Mouse (Mus musculus) frontal cortex, postnatal 10 days (tissue): ENCODE measurements around the gene Smarce1.
"Not testable (repeated sequence)": the region's sequence is repeated elsewhere in the genome, so short reads cannot be mapped to it uniquely, and the experiment has no call there.

Experiments
- DNase-seq, 2 experiments: peaks; one replicate each; pipeline ENCODE4 v3.0.0; 2022; ENCODE audit warnings: low spot score in 2 of 2, mixed read lengths in 1 of 2

Smarce1 gene

DNA sequence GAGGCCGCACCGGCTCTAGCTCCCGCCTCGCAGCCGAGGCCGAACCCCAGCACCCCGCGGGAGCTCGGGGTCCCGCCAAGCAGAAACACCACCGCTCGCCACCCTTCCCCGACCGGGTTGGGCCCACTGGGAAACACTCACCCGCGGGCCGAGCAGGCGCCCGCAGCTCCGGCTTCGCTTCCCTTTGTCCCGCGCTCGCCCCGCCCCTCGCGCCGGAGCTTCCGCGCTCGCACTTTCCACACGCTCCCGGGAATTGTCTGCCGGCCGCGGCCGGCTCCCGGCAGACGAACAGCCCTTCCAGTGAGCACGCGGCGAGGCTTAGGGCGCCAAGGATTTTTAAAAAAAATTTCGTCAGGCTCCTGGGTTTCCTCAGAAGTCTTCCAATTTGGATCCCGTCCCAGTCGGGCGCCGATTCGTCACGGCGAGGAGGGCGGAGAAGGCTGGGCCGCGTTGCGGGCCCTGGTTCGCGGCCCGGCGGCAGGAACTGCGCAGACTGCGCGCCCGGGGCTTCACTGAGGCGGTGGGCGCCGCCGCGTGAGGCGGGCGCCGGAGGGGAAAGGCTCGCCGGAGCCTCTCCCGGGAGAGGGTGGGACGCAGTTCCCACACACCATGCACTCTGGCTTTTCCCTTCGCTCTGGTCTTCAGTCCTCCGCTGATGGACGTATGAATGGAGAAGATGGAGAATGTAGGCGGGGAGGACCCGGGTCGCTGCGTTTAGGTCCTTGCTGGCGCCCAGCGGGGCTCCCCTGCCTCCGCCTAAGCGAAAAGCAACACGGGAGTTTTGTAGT lies at the start of gene Smarce1:
Gene Smarce1 (minus strand): TSS at position 757 of the 788 bp plus-strand sequence.
- peak; percentile 50 to 77 for DNase-seq

DNA sequence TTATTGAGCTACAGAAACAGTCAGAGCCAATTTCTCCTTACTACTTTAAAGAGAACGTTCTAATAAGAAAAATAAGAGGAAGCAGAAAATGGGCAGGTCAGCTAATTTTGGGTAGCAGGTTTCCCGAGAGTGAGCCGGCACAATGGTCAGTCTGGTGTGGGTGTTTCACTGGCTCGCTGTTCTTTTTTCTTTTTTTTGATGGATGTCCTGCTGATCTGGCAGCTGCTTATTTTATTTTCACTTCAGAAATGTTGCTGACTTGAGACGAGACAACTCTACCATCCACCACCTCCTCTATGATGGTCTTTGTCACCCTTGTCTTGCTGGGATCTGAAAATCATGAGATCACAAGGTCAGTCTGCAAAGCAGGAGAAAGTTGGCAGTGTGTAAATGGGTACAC lies 49.2 kb upstream of the Smarce1 start:
- no peak for DNase-seq

DNA sequence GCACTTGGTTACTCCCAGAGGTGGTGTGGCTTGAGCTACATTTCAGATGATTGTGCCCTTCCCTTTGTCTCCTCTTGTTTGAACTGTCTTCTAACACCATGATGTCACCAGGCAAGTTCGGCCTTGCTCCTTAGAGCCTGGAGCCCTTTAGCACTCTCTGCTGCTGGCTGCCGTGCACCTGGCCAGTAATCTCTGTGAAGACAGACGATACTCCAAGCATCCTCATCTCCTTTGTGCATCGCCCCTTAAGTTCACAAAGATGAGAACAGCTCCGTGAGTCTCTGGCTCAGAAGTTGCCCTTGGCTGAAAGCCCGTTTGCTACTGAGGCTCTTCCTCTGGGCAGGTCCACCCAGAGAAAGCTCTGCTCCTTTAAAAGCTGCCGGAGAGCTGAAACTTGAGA lies 46.0 kb upstream of the Smarce1 start:
- no peak for DNase-seq

DNA sequence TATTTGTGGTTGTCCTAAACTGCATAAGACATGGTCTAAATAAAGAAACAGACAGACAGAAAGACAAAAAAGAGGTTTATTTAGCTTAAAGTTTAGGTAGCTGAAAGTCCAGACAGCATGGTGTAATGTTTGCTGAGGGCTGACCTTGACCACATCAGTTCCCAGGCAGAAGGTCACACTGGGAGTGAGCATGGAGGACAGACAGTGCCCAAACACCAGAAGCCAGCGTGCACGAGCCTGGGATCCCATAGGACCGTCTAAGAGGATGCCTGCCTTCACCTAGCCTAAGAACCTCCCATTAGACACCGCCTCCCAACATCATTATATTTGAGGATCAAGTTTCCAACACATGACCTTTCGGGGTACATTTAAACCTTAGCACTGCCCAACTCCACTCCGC lies 44.8 kb upstream of the Smarce1 start:
- no peak for DNase-seq

DNA sequence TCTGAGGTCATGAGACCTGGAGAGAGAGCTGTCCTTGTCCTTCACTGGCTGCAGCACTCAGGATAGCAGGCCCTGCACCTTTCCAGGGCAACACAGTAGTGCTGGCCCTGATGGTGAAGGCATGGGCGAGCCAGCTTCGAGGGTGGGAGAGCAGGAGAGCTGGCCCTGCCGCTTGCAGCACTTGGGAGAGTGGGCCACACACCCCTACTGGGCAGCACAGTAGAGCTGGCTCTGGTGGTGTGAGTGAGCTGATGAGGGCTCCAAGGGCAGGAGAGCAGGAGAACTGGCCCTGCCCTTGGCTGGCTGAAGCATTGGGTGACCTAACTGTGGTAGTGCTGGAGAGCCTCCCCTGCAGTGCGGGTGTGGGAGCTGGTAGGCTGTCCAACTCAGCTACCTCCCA lies 41.9 kb upstream of the Smarce1 start:
- no peak for DNase-seq

DNA sequence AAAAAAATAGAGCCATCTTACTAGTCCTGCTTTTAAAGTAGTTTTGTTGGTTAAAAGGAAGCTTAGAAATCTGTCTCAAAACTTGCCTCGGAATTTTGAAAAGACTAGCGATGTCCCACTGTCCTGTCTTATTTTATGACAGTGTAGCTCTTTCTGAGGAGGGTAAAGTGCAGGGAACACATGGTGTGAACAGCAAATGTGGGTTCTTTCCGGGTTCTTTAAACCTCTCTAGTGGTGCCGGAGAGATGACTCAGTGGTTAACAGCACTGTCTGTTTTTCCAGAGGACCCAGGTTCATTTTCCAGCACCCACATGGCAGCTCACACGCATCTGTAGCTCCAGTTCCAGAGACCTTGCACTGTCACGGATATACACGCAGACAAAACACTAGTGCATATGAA lies 38.4 kb upstream of the Smarce1 start:
- no peak for DNase-seq

DNA sequence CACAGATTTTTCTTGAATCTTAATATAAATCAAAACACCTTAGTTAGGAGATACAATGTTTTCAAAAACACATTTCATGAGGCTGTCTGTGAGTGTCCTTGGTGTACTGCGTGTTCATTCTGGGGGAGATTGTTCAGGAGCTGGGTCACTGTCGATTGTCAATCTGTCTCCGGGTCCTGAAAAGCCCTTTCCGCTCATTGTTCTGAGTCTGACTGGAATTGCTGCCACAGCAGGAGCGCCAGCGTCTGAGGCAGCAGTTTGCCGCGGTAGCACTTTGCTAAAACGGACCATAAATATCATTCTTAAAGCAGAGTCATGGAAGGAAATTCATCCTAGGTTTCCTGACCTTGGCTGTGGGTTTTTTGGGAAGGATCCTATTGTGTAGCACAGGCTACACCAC lies 35.0 kb upstream of the Smarce1 start:
- no peak for DNase-seq

DNA sequence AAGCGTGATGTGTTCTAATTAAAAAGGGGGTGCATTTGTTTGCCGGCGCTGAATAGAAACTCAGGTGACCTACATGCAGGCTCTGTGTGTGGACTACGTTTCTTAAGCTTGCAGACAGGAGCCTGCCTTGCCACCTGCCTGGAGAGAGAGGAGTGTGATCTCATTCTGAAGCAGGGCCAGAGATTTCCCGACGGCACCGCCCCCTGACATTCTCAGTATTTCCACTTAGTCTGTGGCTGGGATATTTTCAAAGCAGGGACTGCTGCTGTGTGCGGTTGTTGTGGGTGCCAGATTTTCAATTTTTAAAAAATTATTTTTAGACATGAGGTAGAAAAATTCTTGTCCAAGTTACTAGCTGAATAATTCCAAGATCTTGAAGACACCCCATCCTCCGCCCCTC lies 34.4 kb upstream of the Smarce1 start:
- DNase-seq = peak; percentile 40 to 59

DNA sequence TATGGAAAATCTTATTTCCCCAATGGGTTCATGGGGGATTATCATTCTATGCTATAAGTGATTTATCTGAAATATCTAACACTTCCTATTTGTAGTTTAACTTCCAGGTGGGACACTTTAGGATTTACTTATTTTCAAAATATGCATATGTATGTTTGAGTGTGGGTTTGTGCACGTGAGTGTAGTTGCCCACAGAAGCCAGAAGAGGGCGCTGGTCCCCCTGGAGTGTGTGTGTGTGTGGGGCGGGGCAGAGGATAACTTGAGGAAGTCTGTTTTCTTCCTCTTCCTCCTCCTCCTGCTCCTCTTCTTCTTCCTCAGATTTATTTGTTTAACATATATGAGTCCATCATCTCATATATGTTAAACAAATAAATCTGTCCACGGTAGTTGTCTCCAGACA lies 25.4 kb upstream of the Smarce1 start:
- no peak for DNase-seq

DNA sequence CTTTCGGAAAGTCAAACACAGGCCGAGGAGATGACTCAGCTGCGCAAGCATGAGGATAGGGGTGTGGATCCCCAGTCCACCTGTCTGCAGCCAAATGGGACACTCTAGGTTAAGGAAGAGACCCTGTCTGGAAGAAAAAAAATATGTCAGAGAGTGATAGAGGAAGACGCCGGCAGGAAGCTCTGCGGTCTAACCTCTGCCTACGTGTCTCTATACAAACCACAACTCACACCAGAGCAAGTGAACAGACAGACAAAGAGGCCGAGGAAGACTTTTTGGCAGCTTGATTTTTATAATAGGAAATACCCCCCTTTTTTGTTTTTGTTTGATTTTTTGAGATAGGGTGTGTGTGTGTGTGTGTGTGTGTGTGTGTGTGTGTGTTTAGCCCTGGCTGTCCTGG lies 24.5 kb upstream of the Smarce1 start:
- no peak for DNase-seq

DNA sequence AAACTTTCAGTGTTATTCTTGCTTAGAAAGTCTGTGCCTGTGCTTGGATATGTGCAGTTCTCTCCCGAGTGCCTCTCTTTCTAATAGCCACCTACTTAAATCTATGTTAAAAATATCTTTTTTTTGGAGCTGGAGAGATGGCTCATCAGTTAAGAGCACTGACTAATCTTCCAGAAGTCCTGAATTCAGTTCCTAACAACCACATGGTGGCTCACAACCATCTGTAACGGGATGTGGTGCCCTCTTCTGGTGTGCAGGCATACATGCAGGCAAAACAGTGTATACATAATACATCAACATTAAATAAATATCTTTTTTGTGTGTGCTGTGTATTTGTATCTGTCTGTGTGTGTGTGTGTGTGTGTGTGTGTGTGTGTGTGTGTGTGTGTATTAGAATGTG lies 23.1 kb upstream of the Smarce1 start:
- DNase-seq = no peak

DNA sequence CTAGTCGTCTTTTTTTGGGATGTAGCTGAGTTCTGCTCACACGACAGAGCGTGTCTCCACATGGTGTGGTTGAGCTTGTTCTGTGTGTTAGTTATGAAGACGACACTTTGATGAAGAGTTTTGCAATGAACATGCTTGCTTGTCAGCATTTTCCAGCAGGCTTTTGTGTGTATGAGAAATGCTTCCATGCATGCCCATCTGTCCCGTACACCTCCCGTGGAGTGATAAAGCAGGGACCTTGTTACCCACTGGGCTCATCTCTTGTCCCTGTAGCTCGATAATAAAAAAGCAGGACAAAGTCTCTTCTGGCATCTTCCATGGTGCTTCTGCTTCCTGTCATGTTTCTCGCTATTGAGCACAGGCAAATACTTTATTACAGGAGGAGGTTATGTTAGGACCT lies 21.9 kb upstream of the Smarce1 start:
- no peak for DNase-seq

DNA sequence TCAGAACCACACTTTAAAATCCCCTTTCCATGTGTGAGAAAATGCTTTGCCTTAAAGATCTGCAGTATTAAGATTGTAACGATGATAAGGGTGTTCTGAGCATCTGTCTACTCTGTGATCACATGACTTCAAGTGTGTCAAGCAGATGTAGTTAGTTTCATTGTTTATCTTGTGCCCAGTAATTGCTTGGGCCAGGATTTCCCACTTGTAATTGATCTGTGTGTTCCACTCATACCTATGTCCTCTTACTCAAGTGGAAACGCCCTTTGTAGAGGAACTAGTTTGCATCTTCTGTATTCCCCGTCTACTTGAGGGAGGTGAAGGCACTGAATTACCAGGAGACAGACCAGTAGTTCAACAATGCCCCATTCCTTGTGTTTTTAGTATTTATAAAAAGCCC lies 19.8 kb upstream of the Smarce1 start:
- DNase-seq = no peak

DNA sequence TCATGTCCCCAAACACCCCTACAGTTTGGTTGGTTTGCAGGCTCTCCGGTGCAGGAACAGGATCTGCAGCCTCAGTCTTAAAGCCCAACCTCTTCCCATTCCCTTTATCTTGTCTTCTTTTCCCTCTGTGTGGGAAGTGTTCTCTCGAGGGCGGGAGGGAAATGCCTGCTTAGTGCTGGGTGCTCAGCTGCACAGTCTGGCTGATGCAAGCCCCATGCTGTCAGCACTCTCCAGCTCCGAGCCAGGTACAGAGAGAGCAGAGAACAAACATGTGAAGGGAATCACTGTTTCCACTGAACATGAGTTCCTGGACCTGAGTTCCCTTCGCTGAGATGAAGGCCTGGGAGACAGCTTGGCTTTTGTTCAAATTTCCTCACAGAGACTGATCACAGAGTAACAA lies 19.4 kb upstream of the Smarce1 start:
- DNase-seq = no peak

DNA sequence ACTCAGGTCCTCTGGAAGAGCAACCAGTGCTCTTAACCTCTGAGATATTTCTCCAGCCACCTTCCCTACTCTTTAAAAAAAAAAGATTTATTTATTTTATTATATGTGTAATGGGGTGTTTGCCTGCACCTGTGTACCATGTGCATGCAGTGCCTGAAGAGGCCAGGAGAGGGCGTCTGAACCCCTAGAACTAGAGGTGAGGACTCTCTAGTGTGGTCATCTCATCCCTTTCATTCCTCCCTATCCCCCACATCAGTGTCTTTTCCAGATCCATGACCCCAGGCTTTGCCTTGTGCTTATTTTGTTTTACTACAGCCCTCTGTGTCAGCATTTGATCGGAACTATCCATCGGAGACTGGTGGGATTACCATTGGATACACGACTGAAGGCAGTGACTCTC lies 18.3 kb upstream of the Smarce1 start:
- DNase-seq = no peak

DNA sequence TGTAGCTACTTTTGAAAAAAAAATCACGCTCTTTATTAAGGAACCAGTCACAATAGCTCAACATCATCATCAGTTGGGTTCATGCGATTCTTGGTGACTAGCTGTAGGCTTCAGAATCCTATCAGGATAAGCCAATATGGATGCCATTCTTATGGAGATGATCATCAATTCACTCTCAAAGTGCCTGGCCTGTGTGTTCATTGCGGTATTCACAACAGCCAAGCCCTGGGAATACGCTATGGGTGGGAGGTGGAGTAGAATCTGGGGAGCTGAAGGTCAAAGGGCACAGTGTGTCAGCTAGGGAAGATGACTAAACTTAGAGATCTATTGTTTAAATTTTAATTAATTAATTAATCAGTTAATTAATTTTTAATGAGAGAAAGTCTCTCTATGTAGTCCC lies 17.1 kb upstream of the Smarce1 start:
- no peak for DNase-seq

DNA sequence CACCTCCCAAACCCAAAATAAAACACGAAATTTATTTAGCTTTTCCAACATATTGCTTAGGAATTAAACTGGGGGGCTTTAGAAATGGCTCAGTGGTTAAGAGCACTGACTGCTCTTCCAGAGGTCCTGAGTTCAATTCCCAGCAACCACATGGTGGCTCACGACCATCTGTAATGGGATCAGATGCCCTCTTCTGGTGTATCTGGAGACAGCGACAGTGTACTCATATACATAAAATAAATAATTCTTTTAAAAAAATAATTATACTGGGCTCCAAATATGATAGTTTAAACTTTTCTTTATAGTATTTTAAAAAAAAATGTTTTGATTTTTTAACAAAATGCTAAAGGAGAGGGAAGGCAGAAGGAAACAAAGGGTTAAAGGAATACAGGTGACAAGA lies 13.7 kb upstream of the Smarce1 start:
- not testable (repeated sequence) for DNase-seq

DNA sequence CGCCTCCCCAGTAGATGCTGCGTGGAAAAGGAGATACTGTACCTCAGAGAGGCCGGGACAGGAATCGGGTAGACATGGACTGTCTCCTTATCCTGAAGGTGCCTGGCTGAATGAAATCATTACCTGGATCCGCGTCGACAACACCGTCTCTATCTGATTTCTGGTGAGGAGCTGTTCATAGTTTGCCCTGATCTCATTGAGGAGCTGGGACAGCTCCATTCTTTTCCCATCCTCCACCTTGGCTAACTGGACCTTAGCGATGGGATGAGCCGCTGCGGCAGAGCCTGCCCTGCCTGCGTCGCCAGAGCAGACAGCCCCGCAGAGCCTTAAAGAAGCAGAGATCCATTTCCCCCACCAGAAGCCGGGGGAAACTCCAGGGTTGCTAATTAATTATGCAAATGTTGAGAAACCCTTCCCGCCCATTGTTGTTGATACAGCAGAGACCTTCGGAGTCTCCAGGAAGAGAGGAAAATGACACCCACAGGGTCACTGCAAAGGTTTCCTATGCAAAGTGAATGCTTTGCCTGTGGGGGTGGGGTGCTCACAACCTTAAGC lies 13.1 kb upstream of the Smarce1 start, which contains the start of gene Krt222:
Gene Krt222 (minus strand): TSS at position 266 of the 555 bp plus-strand sequence.
- DNase-seq = peak in 1 of 2 experiments; percentile 27

DNA sequence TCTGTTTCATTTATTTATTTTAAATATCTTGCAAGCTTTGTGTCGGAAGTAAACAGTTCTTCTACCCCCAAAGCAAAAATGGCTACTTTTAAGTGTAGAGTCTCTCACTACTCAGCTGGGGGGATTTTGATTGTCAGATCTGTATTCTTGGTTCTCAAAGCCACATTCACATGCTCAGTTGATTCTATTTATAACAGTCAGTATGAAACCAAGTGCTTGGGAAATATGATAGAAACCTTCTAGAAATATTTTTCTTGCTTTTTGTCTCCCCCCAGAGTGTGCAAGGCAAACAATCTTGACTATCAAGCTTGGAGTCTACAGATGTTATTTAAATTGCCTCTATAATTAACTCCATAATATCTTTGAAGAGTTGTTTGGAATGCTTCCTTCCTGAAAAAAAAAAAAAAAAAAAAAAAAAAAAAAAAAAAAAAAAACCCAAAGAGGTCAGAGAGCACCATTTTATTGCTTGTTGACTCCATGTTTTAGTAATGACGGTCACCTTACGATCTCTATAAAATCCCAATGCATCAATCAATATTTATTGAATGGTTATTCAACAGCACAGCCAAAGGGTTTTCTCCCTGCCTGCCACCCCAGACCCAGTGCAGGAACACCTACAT lies 12.5 kb upstream of the Smarce1 start:
- DNase-seq = no peak

DNA sequence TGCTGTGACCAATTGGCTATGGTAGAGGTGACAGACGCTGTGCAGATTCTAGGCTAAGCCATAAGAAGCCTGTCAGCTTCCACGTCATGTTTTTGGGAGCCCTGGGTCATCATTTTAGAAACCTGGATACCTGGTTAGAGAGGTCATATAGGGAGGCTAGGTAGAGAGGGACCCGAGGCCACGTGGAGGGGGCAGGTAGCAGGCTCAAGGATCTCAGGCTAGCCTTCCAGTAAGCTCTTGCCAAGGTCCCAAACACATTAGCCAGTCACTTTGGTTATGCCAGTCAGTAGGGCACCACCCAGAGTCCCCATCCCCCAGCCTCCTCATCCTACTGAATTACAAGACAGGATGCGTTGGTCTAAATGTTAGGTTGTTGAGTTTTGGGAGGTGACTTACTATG lies 11.2 kb upstream of the Smarce1 start:
- no peak for DNase-seq

DNA sequence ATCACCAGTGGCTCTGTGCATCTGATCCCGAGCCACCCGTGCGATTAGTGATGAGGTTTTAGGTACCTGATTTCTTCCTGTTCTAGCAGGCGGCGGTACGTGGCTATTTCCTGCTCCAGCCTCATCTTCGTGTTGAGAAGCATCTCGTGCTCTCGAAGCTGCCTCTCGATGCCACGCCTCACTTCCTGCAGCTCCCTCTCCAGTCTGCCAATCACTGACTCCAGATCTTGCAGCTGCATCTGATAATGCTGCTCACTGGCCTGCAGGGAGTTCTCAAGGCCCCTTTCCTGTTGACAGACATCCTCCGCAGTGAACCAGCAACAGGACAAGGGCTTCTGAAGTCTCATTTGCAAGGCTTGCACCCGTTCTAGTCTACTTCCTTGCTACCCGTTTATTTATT lies 7.7 kb upstream of the Smarce1 start:
- DNase-seq = no peak

DNA sequence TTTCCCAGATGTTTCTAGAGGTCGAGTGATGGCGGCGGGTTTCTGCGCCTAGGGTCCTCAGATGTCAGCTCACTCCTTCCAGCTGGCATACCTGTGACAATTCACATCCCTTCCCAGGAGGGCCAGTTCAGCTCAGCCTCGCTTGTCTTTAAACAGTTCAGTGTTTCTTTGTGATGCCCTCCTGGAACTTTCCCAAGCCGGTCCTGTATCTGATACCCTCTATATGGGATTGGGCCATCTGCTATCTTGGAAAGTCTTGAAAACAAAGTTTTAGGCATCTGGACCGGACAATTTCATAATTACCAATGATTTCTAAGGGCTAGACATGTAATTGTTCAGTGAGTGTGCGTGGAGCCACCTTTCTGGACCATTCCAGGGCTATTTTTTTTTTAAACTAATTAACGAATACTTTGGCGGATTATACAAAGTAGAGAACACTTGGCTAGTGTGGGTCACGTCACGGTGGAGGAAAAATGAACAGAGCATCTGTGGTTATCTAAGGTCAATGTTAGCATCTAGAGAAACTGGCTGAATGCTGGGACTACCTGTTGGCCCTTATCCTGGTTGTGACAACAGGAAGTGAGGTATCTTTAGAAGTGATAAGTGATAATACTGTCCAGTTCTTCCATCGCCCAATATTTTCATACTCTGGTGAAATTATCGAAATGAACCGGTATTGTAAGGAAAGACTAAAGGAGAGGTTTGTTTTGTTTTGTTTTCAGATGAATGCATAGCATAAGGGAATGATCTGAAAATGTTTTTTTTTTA lies 416 bp upstream of the Smarce1 start:
- DNase-seq = no peak
